Mouse (Mus musculus) myocyte (in vitro differentiated cells): ENCODE data around the gene Fn3k. TPM values are rescaled to one million over a fixed set of nuclear protein-coding genes. Genes with fewer than 3 reads are reported as not detected.

Experiments used
- H3K27me3 ChIP-seq: one replicate; pipeline ENCODE4 v1.6.1; 2011; ENCODE audit not compliant: control insufficient read depth, insufficient read depth, insufficient read length
- H3K36me3 ChIP-seq: one replicate; pipeline ENCODE4 v1.6.1; 2011; ENCODE audit not compliant: control insufficient read depth, insufficient read depth
- H3K4me2 ChIP-seq: one replicate; pipeline ENCODE4 v1.6.1; 2011; ENCODE audit warnings: low read depth, control low read depth
- H3K4me3 ChIP-seq: one replicate; pipeline ENCODE4 v1.5.1; 2011; ENCODE audit warnings: mild to moderate bottlenecking, control low read depth, moderate library complexity
- H3K79me2 ChIP-seq: one replicate; pipeline ENCODE4 v1.6.1; 2011; ENCODE audit not compliant: control insufficient read depth, insufficient read depth
- H3ac ChIP-seq: one replicate; pipeline ENCODE4 v1.6.1; 2011; ENCODE audit not compliant: control insufficient read depth, insufficient read length
- CEBPB ChIP-seq: IDR thresholded peaks from 2 replicates; pipeline ENCODE4 v1.6.1; 2011; ENCODE audit warnings: mild to moderate bottlenecking, moderate library complexity; ENCODE audit not compliant: poor library complexity, insufficient read depth, severe bottlenecking
- E2F4 ChIP-seq: IDR thresholded peaks from one replicate; pipeline ENCODE4 v1.6.1; 2011; ENCODE audit warnings: mild to moderate bottlenecking, control low read depth, moderate library complexity; ENCODE audit not compliant: insufficient read depth
- MAX ChIP-seq: IDR thresholded peaks from one replicate; pipeline ENCODE4 v1.6.1; 2011; ENCODE audit warnings: low read depth, mild to moderate bottlenecking, control low read depth
- MYOD1 ChIP-seq, 3 experiments: IDR thresholded peaks; one replicate each; pipeline ENCODE4 v1.6.1; 2011; ENCODE audit warnings: control low read depth in 2 of 3, low read depth in 2 of 3, mild to moderate bottlenecking in 2 of 3, moderate library complexity in 1 of 3; ENCODE audit not compliant: insufficient read length in 2 of 3, control insufficient read depth in 1 of 3
- MYOG ChIP-seq, 3 experiments: IDR thresholded peaks; one replicate each; pipeline ENCODE4 v1.6.1; 2011; ENCODE audit warnings: control low read depth in 2 of 3, low read depth in 2 of 3, mild to moderate bottlenecking in 2 of 3; ENCODE audit not compliant: insufficient read length in 2 of 3, control insufficient read depth in 1 of 3, insufficient read depth in 1 of 3
- POLR2A ChIP-seq: IDR thresholded peaks from one replicate; pipeline ENCODE4 v1.6.1; 2011; ENCODE audit warnings: low read depth, mild to moderate bottlenecking, control low read depth, moderate library complexity; ENCODE audit not compliant: insufficient read length
- POLR2AphosphoS2 ChIP-seq: IDR thresholded peaks from one replicate; pipeline ENCODE4 v1.6.1; 2011; ENCODE audit warnings: low read depth, control low read depth; ENCODE audit not compliant: insufficient read length
- REST ChIP-seq: IDR thresholded peaks from one replicate; pipeline ENCODE4 v1.6.1; 2011; ENCODE audit warnings: mild to moderate bottlenecking, control low read depth, moderate library complexity; ENCODE audit not compliant: insufficient read depth, insufficient read length
- SRF ChIP-seq: IDR thresholded peaks from one replicate; pipeline ENCODE4 v1.6.1; 2011; ENCODE audit warnings: low read depth; ENCODE audit not compliant: control insufficient read depth, insufficient read length
- TCF12 ChIP-seq: IDR thresholded peaks from one replicate; pipeline ENCODE4 v1.6.1; 2011; ENCODE audit warnings: mild to moderate bottlenecking, control low read depth; ENCODE audit not compliant: poor library complexity, insufficient read depth, severe bottlenecking
- TCF3 ChIP-seq: IDR thresholded peaks from one replicate; pipeline ENCODE4 v1.6.1; 2011; ENCODE audit warnings: low read depth, control low read depth; ENCODE audit not compliant: insufficient read length
- USF1 ChIP-seq: IDR thresholded peaks from one replicate; pipeline ENCODE4 v1.6.1; 2011; ENCODE audit warnings: low read depth, mild to moderate bottlenecking, control low read depth, moderate library complexity
- polyA plus RNA-seq: library from polyadenylated mRNA; unstranded; fragments of >200 nt; fragmentation: generic; extraction: Trizol; gene quantifications from one replicate; pipeline ENCODE4 v1.2.1, GENCODE M21; 2012; ENCODE audit warnings: missing spikeins

Gene Fn3k
- polyA plus RNA-seq, 1 experiment = 28.9 TPM

DNA sequence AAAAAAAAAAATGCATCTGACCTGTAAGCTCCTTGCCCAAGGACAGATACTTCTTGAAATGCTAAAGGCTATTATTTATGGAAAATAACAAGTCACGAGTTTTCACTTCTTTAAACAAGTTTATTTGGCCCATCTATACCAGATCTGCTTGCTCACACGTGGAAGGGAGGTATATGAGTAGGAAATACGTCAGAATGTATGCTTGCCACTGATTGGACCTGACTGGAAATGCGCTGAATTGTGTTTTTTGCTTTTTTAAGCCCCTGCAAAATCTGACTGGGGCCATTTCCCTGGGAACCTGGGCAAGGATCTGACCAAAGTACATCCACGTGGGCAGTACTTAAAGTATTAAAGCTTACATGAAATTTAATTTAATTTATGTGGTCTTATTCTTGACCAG lies 14.3 kb upstream of the Fn3k start:
- H3K36me3 ChIP-seq = no peaks in the 10 kb centered on the region
- H3ac ChIP-seq = no peak overlapping the region
- peak overlapping the region; percentile 72 for H3K4me2 ChIP-seq
- no peaks in the 10 kb centered on the region for H3K27me3 ChIP-seq
- peaks cover 9% of the 10 kb centered on the region for H3K79me2 ChIP-seq
- no peak for TF ChIP-seq MYOD1 (IDR thresholded peaks at IDR 0.05; ENCODE audit: control insufficient read depth in 1 of 3, insufficient read length in 2 of 3, low read depth in 2 of 3)
- TF ChIP-seq SRF = no peak
- TF ChIP-seq MYOG (IDR thresholded peaks at IDR 0.05; ENCODE audit: control insufficient read depth in 1 of 3, insufficient read depth in 1 of 3, insufficient read length in 2 of 3, low read depth in 2 of 3) = no peak
- TF ChIP-seq POLR2A = no peak
- no peak for TF ChIP-seq MAX
- TF ChIP-seq POLR2AphosphoS2 = no peak
- TF ChIP-seq CEBPB = no peak
- no peak for TF ChIP-seq USF1
- no peak for TF ChIP-seq E2F4
- no peak for TF ChIP-seq REST
- TF ChIP-seq TCF12 = no peak
- no peak for TF ChIP-seq TCF3
- peak overlapping the region; percentile 68 for H3K4me3 ChIP-seq

DNA sequence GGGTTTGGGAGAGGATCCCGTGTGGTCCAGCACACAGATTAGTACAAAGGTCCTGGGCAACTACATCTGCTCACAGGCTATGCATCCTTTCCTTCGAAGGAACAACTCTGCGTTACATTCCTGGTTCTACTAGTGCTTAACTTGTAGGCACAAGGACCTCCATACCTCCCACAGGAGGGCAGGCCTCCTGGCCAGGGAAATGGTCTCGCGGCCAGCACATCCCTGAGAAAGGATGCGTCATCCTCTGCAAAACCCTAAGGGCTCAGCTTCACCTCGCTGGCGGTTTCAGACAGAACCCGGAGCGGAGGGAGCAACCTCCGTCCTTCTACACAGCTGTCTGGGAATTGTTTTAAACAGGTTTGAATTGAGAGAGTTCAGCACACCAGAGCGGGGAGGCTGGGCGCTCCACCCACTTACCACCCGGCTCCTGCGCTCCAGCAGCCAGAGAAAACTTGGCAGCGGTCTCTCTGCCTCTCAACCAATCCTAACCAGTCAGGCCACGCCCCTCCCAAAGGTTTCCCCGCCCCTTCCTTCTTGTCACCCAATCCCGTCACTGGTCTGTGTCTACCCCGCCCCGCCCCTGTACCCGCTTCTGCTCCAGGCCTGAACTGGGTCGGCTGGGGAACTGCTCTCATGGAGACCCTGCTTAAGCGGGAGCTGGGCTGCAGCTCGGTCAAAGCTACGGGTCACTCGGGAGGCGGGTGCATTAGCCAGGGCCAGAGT lies 13.7 kb upstream of the Fn3k start, which contains the start of gene Fn3krp:
Fn3krp (plus strand) TSS at position 572 of the 723 bp plus-strand sequence.
- Histone ChIP-seq H3ac (peak within 1 kb of the TSS; percentile 88), H3K79me2 (peaks cover 9% of the 10 kb centered on the region), H3K36me3 (no peaks in the 10 kb centered on the region), H3K4me3 (peak within 1 kb of the TSS; percentile 68), H3K4me2 (peak within 1 kb of the TSS; percentile 88), H3K27me3 (no peaks in the 10 kb centered on the region)
- no peak for TF ChIP-seq MAX
- no peak for TF ChIP-seq USF1
- TF ChIP-seq TCF12 = no peak
- no peak for TF ChIP-seq TCF3
- TF ChIP-seq SRF = peak; percentile 12
- peak; percentile 4 for TF ChIP-seq E2F4
- peak in 1 of 3 experiments; percentile 2 for TF ChIP-seq MYOD1 (IDR thresholded peaks at IDR 0.05; ENCODE audit: control insufficient read depth in 1 of 3, insufficient read length in 2 of 3, low read depth in 2 of 3)
- TF ChIP-seq REST = no peak
- no peak for TF ChIP-seq CEBPB
- peak; percentile 60 for TF ChIP-seq POLR2AphosphoS2
- peak; percentile 63 for TF ChIP-seq POLR2A
- TF ChIP-seq MYOG (IDR thresholded peaks at IDR 0.05; ENCODE audit: control insufficient read depth in 1 of 3, insufficient read depth in 1 of 3, insufficient read length in 2 of 3, low read depth in 2 of 3) = peak in 1 of 3 experiments; percentile 28

- Histone ChIP-seq H3ac (peak overlapping the region; percentile 88), H3K27me3 (no peaks in the 10 kb centered on the region), H3K36me3 (no peaks in the 10 kb centered on the region), H3K4me2 (peak overlapping the region; percentile 88), H3K79me2 (peaks cover 9% of the 10 kb centered on the region), H3K4me3 (peak overlapping the region; percentile 68)
- TF ChIP-seq MAX = no peak
- TF ChIP-seq USF1 = no peak
- no peak for TF ChIP-seq MYOG (IDR thresholded peaks at IDR 0.05; ENCODE audit: control insufficient read depth in 1 of 3, insufficient read depth in 1 of 3, insufficient read length in 2 of 3, low read depth in 2 of 3)
- TF ChIP-seq E2F4 = no peak
- TF ChIP-seq TCF3 = no peak
- no peak for TF ChIP-seq MYOD1 (IDR thresholded peaks at IDR 0.05; ENCODE audit: control insufficient read depth in 1 of 3, insufficient read length in 2 of 3, low read depth in 2 of 3)
- no peak for TF ChIP-seq POLR2A
- no peak for TF ChIP-seq TCF12
- no peak for TF ChIP-seq CEBPB
- TF ChIP-seq POLR2AphosphoS2 = no peak
- no peak for TF ChIP-seq SRF
- no peak for TF ChIP-seq REST
These were observed 13.1 kb upstream of the Fn3k start for GRCm38 (mm10) chr11:121421553-121422173.

GRCm38 (mm10) chr11:121433397-121433796 lies 1.3 kb upstream of the Fn3k start:
- Histone ChIP-seq H3K4me2 (peak overlapping the region; percentile 19), H3ac (no peak overlapping the region), H3K36me3 (peaks cover 8% of the 10 kb centered on the region), H3K27me3 (no peaks in the 10 kb centered on the region), H3K79me2 (no peaks in the 10 kb centered on the region), H3K4me3 (no peak overlapping the region)
- TF ChIP-seq REST (no peak), MYOG (IDR thresholded peaks at IDR 0.05; ENCODE audit: control insufficient read depth in 1 of 3, insufficient read depth in 1 of 3, insufficient read length in 2 of 3, low read depth in 2 of 3) (peak in 2 of 3 experiments; percentile 7 to 73), POLR2A (no peak), MAX (no peak), POLR2AphosphoS2 (no peak), MYOD1 (IDR thresholded peaks at IDR 0.05; ENCODE audit: control insufficient read depth in 1 of 3, insufficient read length in 2 of 3, low read depth in 2 of 3) (peak in 2 of 3 experiments; percentile 43 to 55), E2F4 (no peak), TCF3 (no peak)
